Mouse (Mus musculus) frontal cortex, postnatal 25 days (tissue): Measurements from ENCODE around the gene Hist1h2bf.
"Not testable (repeated sequence)": the region's sequence is repeated elsewhere in the genome, so short reads cannot be mapped to it uniquely, and the experiment has no call there.

Experiments
- DNase-seq, 2 experiments: peaks; one replicate each; pipeline ENCODE4 v3.0.0; 2022; ENCODE audit warnings: low spot score in 2 of 2

Hist1h2bf gene

GRCm38 (mm10) chr13:23573898-23574524 lies at the start of gene Hist1h2bf, which contains the start of gene Hist1h2ad:
Gene Hist1h2bf, minus strand, starts transcription at chr13:23574196.
Gene Hist1h2ad, plus strand, starts transcription at chr13:23574381.
- DNase-seq: peak; percentile 78 to 87

GRCm38 (mm10) chr13:23622861-23623450 lies 49.0 kb upstream of the Hist1h2bf start:
- no peak for DNase-seq

DNA sequence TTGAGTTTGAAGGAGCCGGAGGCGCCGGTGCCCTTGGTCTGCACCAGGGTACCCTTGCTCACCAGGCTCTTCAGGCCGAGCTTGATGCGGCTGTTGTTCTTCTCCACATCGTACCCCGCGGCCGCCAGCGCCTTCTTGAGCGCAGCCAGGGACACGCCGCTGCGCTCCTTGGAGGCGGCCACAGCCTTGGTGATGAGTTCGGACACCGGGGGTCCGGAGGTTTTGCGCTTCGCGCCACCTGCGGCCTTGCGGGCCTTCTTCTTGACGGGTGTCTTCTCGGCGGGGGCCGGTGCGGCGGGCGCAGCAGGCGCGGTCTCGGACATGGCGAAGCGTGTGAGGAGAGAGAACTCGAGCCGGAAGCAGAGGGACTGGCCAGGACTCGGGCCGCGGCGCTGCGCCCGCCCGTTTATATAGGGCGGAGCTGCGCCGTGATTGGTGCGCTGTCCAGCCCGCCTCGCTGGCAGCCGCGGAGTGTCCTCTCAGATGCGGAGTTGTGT lies 48.2 kb upstream of the Hist1h2bf start, which contains the start of gene Hist1h1e:
TSS of gene Hist1h1e (minus strand) at position 384 of the 497 bp plus-strand sequence.
- peak; percentile 76 to 83 for DNase-seq

GRCm38 (mm10) chr13:23621532-23622174 lies 47.7 kb upstream of the Hist1h2bf start:
- DNase-seq: peak; percentile 10 to 48

GRCm38 (mm10) chr13:23620733-23621531 lies 46.9 kb upstream of the Hist1h2bf start, which contains the start of gene Hist1h2be:
Gene Hist1h2be, minus strand, starts transcription at chr13:23621124.
- DNase-seq: peak; percentile 53 to 59

GRCm38 (mm10) chr13:23620056-23620732 lies 46.2 kb upstream of the Hist1h2bf start:
- no peak for DNase-seq

DNA sequence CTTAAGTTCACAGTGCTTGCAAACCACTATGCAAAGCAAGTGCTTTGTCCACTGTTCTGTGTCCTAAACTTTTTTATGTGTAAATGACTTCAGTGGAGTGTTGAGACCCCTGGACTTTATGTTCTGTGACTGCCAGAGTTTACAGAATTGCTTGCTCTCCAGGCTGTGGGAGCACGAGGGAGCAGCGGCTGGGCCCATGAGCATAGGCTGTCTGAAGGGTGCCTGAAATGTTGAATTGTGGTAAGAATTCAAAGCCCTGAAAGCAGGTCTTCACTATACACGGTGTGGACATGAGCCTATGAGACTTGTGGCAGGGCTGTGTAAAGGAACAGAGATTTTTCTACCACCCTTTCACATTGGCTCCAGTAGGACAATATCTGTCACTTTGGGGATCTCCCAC lies 37.6 kb upstream of the Hist1h2bf start:
- no peak for DNase-seq

GRCm38 (mm10) chr13:23610393-23610792 lies 36.4 kb upstream of the Hist1h2bf start:
- DNase-seq: no peak

GRCm38 (mm10) chr13:23609844-23610243 lies 35.8 kb upstream of the Hist1h2bf start:
- DNase-seq: no peak

GRCm38 (mm10) chr13:23609209-23609608 lies 35.2 kb upstream of the Hist1h2bf start:
- DNase-seq: no peak

- no peak for DNase-seq
These were observed 31.1 kb upstream of the Hist1h2bf start for GRCm38 (mm10) chr13:23605052-23605451.

DNA sequence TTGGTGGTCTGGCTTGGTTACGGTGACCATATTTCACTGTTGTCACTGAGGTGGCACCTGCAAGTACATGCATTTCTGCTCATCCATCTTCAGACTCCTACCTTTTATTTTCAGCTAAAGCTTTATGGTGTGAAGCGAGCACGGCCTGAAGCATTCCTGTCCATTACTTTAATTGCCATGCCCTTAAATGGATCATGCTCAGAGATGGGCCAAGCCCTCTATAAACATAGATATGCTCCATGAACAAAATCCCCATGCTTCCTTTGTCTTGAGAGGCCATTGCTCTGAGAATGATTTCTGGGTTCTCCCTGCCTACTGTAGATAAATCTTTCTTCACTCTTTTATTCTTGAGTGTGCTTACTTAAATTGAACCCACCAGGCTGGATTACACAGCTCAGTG lies 30.5 kb upstream of the Hist1h2bf start:
- no peak for DNase-seq

- DNase-seq: no peak
These were observed 29.2 kb upstream of the Hist1h2bf start for GRCm38 (mm10) chr13:23603182-23603699.

DNA sequence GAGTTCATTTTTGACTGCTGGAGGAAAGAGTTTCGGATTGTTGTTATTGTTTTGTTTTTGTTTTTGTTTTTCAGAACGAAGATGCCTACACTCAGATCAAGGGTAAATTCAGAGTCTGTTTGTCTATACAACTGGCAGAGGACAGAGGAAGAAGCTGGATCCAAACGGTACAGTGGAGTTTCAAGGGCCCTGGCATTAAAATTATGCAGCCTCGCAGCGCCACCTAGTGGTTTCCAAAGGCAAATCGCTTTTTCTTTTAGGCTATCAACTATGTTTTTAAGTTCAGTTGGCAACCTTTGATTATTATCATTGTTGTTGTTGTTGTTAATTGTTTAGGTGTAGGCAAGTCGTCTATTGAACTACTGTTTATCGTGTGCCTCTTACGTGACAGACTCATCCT lies 24.0 kb upstream of the Hist1h2bf start:
- DNase-seq: peak; percentile 43 to 67

DNA sequence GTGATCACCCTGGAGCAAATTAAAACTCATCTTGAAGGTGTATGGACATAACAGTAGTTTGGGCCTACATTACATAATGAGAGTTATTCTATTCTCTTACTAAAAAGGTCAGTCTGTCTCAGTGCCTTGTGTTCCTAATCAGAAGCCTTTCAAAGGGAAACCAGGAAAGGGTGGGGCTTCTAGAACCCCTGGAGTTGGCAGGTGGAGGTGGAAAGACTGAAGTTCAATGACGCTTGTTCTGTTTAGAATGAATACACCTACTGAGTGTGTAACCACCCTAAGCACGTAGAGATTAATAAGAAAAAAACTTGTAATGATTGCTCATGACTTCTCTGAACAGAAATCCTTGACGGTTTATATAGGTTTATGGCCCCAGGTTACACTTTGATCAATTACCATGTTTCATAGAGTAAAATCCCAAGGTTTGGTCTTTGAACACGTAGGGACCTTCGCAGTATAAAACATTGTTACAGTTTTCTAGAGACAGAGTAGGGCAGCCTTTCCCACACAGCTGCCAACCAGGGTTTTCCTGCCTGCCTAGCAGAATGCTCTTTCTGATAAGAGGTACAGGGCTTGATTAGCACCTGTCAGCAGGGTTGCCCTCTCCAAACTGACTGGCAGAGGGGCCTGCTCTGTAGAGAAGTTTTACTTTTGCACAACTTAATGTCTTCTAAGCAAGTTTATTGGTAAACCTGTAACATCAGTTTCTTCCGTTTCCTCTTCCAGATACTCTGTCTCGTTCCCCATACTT lies 21.8 kb upstream of the Hist1h2bf start:
- DNase-seq: no peak

DNA sequence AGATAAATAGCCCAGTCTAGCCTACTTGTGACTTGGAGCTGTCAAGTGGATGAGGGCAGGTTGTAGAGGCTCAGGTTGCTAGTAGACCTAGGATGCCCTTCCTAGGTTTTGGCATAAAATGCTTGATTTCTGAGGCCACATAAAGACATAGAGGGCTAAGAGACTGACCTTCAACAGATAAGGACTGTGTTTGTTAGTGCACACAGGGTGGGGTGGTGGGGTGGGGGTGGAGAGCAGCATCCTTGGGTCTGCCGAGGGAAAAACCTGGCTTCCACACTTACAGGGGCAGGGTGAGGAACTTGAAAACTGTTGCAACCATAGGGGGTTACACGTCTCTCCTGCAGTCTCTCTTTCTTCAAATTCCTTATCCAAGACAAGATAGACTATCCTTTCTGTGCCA lies 21.2 kb upstream of the Hist1h2bf start:
- no peak for DNase-seq

- no peak for DNase-seq
These were observed 19.2 kb upstream of the Hist1h2bf start for GRCm38 (mm10) chr13:23593051-23593770.

DNA sequence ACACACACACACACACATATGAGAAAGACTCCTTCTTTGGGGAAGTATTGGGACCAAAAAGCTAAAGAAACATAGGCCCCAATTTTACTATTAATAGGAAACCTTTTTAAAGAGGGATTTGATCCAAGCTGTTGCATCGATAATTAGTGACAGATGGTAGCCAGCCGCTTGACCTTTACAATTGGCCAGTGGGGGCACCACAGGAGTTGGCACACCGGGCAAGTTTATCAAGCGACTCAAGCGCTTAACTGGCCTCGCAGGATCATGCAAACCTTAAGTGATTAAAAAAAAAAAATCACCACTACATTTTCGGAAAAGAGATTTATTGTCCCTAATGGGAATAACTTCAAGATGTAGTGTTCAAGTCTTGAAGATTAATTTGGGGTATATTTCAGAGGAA lies 18.6 kb upstream of the Hist1h2bf start:
- no peak for DNase-seq

DNA sequence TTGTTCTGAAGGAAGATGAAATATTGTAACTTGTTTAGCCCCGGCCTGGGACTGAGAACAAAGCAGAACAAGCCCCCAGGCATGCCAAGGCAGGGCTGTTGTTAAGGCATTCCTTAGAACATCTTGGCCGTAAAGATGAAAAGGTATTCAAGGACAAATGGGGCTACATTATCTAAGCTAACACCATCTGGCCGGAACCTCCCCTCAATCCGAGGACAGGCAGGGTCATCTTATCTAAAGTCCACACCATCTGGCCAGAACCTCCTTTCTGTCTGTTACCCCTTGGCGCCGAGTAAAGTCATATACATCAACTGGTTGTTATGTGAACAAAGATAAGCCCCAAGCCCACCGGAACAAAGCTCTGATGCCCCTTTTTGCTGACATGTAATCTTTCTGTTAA lies 17.9 kb upstream of the Hist1h2bf start:
- not testable (repeated sequence) for DNase-seq

GRCm38 (mm10) chr13:23591206-23591605 lies 17.2 kb upstream of the Hist1h2bf start:
- DNase-seq: no peak
